Mouse (Mus musculus): ENCODE measurements around the gene Olfr739. TPM values are rescaled to one million over a fixed set of nuclear protein-coding genes. Genes with fewer than 3 reads are reported as not detected.

Gene Olfr739
- total RNA-seq (2021), result not detected
- long read RNA-seq, experiment 1, result 0 reads
- long read RNA-seq, experiment 2, result 0 reads

DNA sequence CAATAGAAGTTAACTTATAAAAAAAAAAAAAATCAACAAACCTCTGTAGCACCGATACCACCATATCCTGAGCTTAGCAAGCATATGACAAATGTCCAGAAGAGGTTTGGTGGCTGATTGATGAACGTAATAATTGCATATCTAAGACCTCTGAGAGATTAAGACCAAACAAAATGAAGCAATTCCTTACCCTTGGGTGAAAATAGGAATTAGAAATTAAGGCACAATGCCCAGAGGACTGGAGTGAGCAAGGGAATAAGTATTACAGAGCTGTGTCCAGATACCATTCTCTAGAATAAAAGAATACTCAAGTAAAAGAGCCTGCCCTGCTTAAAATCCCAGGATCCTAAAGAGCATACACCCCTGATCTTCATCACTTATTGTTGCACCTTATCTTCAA, at the start of gene Olfr739:
TSS of gene Olfr739 (plus strand) at position 301 of the 400 bp plus-strand sequence.
- DNase-seq (ENCODE audit: low spot score in 2 of 2), result no peak

DNA sequence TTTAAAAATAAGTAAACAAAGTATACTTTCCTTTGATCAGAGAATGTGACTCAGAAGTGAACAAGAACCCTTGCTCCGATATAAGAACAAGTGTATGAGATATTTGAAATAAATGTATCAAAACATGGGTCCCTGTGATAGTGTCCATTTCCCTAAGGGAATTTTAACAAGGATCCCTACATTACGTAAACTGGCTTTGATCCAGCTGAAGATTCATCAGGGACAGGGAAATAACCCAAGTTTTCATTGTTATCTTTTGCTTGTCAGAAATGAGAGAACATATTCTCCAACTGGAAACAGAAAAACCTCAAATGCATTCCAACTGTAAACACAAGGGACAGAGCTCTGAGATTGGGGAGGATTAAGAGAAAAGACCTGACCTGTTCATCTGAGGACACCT, 37.6 kb upstream of the Olfr739 start, which contains the start of gene Olfr736:
TSS of gene Olfr736 (plus strand) at position 301 of the 400 bp plus-strand sequence.
- no peak for DNase-seq (ENCODE audit: low spot score in 2 of 2)

DNA sequence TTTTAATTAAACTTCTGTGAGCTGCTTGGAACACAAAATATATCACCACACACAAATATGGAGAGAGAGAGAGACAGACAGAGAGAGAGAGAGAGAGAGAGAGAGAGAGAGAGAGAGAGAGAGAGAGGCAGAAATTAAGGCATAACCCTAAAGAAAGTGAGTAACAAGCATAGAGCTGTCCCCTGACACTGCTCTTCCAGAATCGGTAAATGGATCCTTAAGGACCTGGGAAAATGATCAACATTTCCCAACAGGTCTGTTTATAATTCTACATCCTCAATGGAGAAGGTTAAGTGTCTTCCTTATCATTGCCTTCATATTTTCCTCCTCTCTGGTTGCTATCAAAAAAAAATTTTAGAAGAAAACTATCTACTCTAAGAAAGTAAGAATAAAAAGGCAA, 11.2 kb upstream of the Olfr739 start, which contains the start of gene Olfr738:
TSS of gene Olfr738 (plus strand) at position 301 of the 400 bp plus-strand sequence.
- no peak for DNase-seq (ENCODE audit: low spot score in 2 of 2)

DNA sequence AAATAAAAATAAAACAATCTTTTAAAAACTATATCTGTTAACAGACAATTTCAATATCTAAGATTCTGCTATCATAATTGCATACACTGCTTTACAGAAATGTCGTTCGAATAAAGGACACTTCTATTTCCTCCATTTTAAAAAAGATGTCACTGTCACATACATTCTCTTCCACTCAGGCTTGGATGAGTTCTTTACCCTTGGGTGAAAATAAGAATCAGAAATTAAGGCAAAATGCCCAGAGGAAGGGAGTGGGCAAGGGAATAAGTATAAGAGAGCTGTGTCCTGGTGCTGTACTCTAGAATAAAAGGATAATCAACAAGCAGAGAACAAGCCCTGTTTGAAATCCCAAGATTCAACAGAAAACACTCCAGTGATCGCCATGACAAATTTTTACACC, 26.8 kb downstream of the Olfr739 start, which contains the start of gene Olfr740:
TSS of gene Olfr740 (plus strand) at position 301 of the 400 bp plus-strand sequence.
- DNase-seq (ENCODE audit: low spot score in 2 of 2), result no peak

DNA sequence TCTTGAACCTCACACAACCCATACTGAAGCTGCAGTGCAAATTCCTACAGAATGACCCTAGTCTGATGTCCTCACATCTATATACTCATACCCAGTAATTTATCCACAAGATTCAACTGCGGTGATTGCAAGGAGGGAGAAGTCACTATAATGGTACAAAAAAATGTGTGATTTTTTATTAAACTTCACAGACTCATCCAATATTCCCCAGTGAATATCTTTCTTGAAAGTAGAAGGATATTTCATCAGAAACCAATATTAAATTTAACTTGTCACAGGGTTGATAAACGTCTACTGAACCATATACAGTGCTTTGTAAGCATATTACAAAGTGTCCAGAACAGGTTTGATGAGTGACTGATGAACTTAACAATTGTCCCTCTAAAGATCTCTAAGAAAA, 54.0 kb downstream of the Olfr739 start, which contains the start of gene Olfr741:
TSS of gene Olfr741 (plus strand) at position 301 of the 400 bp plus-strand sequence.
- DNase-seq (ENCODE audit: low spot score in 2 of 2), result no peak

Other genes starting within 250 kb of the Olfr739 start
- not detected for gene Olfr730, start 230.4 kb upstream of the Olfr739 start, total RNA-seq (2021)
- gene Olfr731, start 176.8 kb upstream of the Olfr739 start, total RNA-seq (2021), result not detected
- not detected for gene Olfr732, start 134.4 kb upstream of the Olfr739 start, total RNA-seq (2021)
- gene Olfr733, start 117.1 kb upstream of the Olfr739 start, total RNA-seq (2021), result not detected
- not detected for gene Olfr734, start 91.9 kb upstream of the Olfr739 start, total RNA-seq (2021)
- gene Olfr735, start 69.8 kb upstream of the Olfr739 start, total RNA-seq (2021), result not detected
- not detected for gene Tlr11, start 60.7 kb upstream of the Olfr739 start, total RNA-seq (2021)
- gene Olfr736, start 37.5 kb upstream of the Olfr739 start, total RNA-seq (2021), result not detected
- gene Olfr738, start 11.1 kb upstream of the Olfr739 start, total RNA-seq (2021), result not detected
- gene Olfr740, start 26.9 kb downstream of the Olfr739 start, total RNA-seq (2021), result not detected
- not detected for gene Olfr741, start 54.1 kb downstream of the Olfr739 start, total RNA-seq (2021)
- gene Olfr742, start 85.0 kb downstream of the Olfr739 start, total RNA-seq (2021), result not detected
- not detected for gene Olfr743, start 103.2 kb downstream of the Olfr739 start, total RNA-seq (2021)
- not detected for gene Olfr744, start 196.3 kb downstream of the Olfr739 start, total RNA-seq (2021)
- gene Olfr745, start 220.8 kb downstream of the Olfr739 start, total RNA-seq (2021), result not detected
- not detected for gene Olfr746, start 228.5 kb downstream of the Olfr739 start, total RNA-seq (2021)